Mouse (Mus musculus): Measurements from ENCODE around the gene D2hgdh.
"Not testable (repeated sequence)": the region's sequence is repeated elsewhere in the genome, so short reads cannot be mapped to it uniquely, and the experiment has no call there.

The D2hgdh gene

DNA sequence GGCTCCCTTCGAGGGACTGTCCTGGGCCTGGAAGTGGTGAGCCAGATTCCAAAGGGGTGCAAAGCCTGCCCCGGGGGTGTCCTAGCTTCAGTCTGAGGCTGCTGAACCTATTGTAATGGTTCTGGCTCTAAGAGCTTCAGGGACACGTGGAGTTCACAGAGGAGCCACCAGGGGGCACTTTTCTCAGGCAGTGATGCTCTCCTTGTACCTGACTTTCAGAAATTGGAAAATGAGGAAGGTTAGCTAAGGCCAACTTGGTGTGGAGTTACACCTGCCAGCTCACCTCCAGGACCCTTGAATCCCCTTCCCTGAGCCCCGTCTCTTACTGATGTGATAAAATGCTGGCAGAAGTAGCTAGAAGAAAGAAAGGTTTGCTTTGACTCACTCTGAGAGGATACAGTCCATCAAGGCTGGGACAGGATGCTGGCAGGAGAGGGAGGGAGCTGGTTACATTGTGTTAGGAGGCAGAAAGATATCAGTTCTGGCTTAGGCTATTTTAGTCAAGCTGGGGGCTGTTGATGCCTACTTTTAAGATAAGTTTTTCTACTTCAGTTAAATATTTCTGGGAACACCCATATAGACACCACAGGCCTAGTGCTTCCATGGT is 8.1 kb downstream of the D2hgdh start:
- not testable (repeated sequence) for DNase-seq

DNA sequence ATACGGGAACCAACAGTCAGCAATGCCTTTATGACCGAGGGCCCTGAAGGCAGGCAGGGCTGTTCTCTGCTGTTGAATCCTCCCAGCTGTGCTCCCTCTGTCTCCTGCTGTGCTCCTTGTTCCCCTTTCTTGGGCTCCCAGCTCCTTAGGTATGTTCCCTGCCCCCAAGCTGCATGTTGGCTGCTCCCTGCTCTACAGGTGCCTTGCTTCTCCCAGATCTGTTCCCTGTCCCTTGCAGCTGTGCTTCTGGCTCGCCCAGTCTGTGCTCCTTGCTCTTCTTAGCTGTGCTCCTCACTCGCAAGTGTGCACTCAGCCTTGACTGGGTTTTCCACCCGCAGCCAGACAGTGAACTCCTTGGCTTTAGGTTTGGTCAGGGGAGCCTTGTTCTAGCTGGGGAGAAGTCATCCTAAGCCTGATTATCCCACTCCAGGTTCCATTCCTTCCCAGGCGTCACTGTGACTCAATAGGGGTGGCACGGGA is 10.0 kb downstream of the D2hgdh start:
- DNase-seq, result no peak

DNA sequence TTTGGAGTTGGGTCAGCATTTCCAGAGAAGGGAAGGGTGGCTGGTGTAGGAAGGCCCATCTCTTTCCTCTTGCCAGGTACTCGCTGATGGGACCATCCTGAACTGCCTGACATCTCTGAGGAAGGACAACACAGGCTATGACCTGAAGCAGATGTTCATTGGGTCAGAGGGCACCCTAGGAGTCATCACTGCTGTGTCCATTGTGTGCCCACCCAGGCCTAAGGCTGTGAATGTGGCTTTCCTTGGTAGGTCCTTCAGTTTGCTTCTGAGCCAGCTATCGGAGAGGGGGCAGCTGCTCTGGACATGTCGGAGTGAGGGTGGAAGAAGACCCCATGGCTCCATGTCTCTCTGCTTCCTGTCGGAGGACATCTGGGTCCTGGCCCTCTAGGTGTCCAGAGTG is 10.5 kb downstream of the D2hgdh start:
- no peak for DNase-seq

DNA sequence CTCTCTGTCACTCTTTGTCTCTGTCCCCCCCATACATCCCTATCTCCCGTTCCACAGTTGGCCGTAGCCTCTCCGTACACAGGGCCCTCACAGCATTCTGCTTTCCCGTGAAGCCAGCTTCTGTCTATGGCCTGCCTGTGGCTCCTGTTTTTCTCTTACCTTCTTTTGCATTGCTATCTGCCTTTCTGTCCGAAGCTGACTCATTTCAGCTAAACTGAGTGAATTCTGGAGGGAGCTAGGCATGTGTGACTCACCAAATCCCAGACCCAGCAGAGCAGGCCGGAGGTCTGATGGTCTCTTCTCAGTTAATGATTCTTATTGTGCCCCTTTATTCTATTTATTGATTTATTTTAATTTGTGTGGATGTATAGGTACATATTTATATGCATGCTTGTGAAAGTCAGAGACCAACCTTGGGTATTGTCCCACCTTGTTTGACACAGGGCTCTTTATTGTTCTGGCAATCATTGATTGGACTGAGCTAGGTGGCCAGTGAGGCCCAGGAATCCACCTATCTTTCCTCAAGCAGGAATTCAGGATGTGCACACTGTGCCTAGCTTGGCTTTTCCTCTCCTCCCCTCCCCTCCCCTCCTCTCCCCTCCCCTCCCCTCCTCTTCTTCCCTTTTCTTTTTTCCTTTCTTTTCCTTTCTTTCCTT is 11.3 kb downstream of the D2hgdh start:
- DNase-seq, result no peak

DNA sequence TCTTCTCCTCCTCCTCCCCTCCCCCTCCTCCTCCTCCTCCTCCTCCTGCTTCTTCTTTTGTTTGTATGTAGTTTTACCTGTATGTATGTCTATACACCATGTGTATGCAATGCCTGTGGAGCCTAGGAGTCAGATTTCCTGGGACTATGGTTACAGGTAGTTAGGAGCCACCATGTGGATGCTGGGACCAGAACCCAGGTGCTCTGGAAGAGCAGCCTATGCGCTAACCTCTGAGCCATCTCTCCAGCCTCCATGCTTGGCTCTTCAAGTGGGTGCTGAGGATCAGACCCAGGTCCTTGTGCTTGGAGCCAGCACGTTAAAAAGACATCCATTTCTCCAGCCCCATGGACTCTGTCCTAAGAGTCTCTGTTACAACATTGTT is 11.8 kb downstream of the D2hgdh start:
- no peak for DNase-seq

DNA sequence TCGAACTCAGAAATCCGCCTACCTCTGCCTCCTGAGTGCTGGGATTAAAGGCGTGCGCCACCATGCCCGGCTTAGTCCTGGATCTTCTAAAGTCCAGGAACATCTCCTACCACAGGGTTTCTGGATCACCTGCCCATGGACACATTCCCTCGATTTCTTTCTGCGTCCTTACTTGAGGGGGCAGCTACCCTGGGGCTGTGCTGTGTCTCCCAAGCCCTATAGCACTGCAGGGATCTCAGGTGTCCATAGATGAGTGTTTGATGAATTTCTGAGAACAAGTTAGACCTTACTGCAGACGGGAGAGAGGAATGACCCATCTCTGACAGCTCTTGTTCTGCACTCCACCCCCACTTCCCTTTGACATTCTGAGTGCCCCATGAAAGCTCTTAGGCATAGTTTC is 12.6 kb downstream of the D2hgdh start:
- DNase-seq, result no peak

DNA sequence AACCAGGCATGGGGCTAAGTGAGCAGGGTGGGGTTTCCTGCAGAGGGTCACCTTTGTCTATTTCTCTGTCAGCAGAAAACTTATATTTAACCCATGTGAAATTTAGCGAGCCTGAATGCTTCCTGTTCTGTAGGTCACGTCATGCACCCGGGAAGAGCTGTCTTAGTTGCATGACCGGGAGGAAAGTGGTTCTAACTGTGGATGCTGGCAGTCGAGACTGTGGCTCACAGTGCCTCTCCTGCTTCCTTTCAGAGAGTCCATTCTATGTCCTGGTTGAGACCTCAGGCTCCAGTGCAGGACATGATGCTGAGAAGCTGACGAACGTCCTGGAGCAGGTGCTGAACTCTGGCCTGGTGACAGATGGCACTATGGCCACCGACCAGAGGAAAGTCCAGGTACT is 13.9 kb downstream of the D2hgdh start:
- DNase-seq, result not testable (repeated sequence)

DNA sequence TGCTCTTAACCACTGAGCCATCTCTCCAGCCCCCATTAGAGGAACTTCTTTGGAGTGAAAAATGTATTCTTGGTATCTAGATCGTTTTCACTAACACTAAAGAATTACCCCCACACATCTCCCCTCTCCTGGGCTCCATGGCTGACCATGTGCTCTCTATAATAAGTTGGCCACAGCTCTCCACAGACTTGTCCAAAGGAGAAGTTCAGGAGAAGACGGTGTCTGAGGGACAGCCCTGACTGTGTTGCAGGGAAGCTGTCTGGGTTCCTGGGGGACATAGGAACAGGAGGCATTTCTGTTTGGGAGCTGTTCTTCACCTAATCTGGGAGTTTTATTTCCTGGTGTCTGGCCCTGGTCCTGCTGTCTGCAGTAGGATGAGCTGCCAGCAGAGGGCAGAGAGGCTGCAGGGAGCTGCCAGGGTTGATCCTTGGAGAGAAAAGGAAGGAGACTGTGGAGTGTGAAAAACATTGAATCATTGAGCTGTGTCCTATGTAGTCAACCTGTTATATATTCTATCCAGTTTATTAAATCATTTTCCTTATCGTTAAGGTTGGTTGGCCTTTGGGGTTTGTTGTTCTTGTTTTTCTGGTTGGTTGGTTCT is 21.2 kb downstream of the D2hgdh start:
- not testable (repeated sequence) for DNase-seq

DNA sequence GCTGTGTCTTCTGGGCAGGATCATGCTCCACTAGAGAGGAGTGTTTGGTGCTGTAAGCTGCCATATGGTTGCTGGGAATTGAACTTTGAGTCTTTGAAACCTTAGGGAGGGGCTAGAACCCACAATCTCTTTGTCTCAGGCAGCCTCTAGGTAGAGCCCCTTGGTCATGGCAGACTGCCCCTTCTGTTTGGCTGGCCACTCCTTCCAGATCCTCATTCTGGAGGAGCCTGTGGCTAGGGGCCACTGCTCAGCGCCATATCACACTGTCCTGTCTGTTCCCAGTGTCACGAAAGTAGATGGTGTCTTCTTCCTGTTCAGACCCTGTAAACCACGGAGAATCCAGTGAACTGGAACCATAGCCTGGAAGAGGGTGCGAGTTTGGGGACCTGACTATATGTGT is 31.1 kb downstream of the D2hgdh start:
- not testable (repeated sequence) for DNase-seq

DNA sequence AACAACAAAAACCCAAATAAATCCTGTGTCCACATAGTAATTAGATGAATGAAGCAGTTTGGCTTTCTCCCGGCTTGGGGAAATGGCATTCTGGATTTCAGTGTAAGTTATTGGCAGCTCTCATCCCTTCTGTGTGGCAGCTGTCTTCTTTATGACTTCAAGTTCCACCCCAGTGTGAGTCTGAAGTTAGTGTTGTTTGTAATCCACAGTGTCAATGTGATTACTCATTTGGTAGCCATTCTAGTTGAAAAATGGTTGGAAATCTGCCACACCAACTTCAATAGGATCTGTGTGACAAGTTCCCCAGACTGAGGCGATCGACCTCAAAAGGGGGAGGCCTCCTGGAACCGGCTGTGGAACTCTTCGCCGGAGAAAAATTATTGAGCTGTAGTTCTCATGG is 32.7 kb downstream of the D2hgdh start:
- no peak for DNase-seq

DNA sequence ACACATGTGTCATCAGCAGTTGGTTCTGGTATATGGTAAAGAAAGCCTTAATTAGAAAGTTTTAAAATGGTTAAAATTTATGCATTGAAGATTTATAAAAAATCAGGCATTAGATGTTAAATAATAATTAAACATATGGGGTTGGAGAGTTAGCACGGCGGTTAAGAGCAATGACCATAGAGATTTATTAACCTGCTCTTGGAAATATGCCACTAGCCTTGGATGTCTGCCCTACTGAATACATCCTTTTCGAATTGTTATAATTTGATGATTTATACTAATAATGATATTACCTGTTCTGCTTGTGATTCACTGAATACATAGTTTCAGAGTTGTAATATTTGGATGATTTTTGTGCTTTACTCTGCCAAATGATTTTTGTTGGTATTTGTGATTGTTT is 33.3 kb downstream of the D2hgdh start:
- DNase-seq, result no peak

DNA sequence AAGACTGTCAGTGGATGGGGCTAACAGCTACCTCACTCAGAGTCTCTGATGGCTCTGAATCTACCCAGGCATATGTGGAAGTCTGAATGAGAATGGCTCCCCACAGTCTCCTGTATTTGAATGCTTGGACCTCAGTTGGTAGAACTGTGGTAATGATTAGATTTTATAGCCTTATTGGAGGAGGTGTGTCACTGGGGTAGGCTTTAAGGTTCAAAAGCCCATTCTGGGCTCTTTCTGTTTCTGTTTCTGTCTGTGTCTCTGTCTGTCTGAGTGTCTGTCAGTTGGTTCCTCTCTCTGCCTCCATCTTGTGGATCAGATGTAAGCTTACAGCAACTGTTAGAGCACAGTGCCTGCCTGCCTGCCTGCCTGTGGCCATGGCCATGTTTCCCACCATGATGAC is 34.9 kb downstream of the D2hgdh start:
- DNase-seq, result no peak

DNA sequence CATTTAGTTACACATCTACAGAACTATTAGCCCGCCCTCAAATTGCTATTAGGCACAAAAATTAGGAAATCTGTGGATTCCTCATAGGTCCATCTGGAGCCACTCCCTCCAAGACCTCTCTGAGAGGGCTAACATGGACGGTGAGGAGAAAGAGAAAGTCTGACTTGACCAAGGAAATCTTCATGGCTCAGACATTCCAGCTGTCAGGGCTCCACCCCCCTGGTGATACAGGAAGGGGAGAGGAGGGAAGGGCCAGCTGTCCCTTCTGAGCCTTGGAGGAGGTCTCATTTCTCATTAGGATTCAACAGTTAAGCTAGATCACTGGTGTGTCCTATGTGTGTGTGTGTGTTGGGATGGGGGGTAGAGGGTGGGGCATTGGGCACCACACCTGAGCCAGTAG is 36.3 kb downstream of the D2hgdh start, which contains the start of gene Gal3st2:
Gal3st2 (plus strand) TSS at position 259 of the 400 bp plus-strand sequence.
- DNase-seq, result peak; percentile 37

DNA sequence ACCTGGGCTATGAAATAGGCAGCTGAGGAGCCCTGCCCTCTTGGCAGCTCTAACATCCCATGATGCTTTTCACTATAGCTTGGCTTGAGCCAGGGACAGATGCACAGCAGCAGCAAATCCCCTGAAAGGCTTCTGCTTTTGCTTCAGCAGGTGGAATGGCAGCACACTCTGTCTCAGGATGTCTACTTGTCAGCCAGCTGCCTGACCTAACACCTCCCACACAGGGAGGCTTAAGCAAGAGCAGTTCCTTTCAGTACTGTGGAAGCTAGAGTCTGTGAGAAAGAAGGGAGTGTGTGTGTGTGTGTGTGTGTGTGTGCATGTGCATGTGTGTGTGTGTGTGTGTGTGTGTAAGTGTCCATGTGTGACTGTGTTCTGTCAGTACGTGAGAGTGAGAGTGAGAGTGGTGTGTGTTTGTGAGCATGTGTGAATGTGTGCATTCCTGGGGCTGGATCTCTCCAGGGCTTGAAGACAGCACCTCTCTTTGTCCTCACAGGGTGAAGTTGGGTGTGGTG is 46.9 kb downstream of the D2hgdh start:
- DNase-seq, result not testable (repeated sequence)

DNA sequence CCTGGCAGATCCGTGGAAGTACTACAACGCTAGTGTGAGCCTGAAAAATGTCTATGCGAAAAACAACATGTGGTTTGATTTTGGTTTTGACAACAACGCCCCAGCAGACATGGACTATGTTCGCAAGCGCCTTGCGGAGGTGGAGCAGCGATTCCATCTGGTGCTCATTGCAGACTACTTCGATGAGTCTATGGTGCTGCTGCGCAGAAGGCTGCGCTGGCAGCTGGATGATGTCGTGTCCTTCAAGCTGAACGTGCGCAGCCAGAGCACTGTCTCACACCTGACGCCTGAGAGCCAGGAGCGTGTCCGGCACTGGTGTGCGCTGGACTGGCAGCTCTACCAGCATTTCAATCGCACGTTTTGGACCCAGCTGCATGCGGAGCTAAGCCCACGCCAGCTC is 49.7 kb downstream of the D2hgdh start:
- not testable (repeated sequence) for DNase-seq

DNA sequence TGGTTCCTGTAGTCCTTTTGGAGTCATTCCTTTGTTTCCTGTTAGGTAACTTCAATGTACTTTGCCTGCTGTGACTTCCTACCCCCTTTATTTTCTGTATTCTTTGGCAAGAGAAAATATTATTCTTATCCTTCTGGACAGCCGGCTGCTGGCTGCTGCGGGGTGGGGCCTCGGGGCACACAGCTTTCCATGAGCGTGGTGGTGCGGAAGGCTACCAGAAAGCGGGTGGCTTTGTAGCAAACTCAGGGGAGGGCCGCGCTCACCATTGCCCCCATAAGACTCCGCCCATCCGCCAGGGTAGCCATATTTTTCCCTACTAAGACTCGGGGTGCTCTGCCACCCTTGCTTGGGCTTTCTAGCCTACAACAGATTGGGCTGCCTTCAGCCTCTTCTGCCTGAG is 57.1 kb downstream of the D2hgdh start:
- DNase-seq, result not testable (repeated sequence)

DNA sequence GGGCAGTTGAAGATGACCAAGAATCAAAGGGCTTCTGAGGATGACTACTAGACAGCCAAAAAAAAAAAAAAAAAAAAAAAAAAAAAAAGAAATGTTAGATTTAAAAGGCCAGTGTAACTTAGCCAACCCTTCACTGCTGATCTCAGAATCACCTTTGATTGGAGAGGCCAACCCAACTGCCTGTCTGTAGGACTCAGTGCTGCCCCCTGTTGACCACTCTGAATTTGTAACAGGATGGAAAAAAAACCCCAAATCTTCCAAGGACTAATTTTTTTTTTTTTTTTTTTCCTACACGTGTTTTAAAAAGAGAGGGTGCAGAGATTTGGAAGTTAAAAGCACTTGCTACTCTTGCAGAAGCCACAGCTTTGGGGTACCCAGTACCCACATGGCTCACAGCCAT is 66.2 kb downstream of the D2hgdh start:
- not testable (repeated sequence) for DNase-seq

DNA sequence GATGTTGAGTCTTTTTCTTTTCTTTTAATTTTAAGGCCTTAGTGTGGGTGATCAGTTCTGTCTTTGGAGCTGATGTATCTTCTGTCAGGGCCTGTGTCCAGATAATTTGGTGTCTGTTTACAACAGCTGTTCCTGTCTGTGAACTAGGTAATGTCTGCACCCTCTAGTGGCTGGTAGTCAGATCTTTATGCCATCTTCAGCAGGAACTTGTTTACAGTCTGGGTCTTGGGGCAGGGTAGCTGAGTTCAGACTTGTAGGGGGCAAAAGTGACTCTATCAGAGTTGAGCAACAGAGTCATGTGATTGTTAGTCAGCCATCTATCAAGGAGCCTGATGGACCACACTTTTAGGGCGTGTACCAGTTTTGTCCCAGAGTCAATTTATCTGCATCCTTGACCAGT is 72.7 kb downstream of the D2hgdh start:
- DNase-seq, result not testable (repeated sequence)

DNA sequence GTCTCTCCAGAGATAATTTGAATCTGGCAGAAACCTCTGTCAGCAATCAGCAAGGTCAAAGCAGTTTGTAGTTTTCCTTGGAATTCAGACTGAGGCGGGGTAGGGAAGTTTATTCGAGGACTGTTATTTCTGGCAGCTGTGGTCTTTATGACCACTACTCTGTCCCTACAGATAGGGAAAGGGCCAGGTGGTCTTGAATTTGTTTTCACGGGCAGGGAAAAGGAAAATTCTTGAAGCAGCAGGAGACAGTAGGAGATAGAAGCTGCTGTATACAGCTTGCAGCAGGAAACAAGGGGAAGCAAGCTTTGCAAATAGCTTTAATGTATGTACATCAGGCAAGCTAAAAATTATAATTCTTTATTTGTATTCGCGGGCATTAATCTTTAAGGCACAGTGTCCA is 76.6 kb downstream of the D2hgdh start:
- not testable (repeated sequence) for DNase-seq

Measured in lung, postnatal 10 days (tissue).